Mouse (Mus musculus) kidney, postnatal 14 days (tissue): Measurements from ENCODE around the gene Cyfip2.
A peak's percentile ranks its signal among the peaks of the same experiment; 100 is the strongest.
"Not testable (repeated sequence)": the region's sequence is repeated elsewhere in the genome, so short reads cannot be mapped to it uniquely, and the experiment has no call there.

Source experiments
- DNase-seq: peaks from one replicate; pipeline ENCODE4 v3.0.0; 2022; ENCODE audit warnings: mixed read lengths

Gene Cyfip2

DNA sequence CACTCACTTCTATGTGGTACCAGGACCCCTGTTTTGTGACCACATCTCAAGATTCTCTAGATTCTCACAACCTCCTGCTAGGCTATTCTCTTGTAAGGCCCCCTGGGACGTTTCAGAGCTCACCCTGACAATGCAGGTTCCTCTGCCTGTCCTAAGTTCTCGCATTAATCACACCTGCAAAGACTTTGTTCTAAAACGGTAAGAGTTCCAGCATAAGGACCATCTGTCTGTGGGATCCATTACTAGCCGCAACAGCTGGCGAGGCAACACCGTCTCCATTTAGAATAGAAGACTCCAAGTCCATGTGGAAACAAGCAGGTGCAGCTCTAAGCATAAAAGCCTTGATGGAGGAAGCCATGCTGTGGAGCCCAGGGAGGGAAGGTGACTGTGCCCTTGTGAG lies 82.5 kb downstream of the Cyfip2 start:
- DNase-seq: no peak

DNA sequence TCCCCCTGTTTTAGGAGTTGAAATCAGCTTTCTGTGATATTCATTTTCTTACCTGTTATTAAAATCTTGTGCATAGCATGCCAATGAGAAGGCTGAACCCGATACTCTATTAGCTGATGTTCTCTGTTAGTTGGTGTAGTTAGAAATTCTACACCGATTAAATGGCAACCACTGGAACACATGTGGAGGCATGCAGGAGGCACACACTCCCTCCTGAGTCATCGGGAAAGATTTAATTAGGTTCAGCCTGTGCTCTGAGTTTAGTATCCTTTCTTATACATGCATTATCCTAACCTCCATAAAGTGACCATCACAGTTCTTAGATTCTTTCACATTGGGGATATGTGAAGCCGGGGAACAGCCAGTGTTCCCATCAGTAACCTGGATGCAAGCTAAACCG lies 87.3 kb downstream of the Cyfip2 start:
- DNase-seq: no peak

DNA sequence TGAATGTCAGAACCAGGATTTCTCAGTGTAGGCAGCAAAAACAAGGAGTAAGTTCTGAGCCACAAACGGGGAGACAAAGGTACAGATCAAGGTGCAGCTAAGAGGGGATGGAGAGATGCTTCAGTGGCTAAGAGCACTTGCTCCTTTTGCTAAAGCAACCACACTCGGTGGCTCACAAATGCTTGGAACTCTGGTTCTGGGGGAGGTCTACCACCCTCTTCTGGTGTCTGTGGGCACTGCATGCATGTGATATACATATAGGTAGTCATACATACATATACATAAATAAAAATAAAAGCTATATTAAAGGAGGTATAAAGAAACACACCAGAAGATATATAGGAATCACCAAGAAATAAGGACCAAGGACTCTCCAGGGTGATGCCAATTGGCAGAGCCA lies 89.1 kb downstream of the Cyfip2 start:
- no peak for DNase-seq

DNA sequence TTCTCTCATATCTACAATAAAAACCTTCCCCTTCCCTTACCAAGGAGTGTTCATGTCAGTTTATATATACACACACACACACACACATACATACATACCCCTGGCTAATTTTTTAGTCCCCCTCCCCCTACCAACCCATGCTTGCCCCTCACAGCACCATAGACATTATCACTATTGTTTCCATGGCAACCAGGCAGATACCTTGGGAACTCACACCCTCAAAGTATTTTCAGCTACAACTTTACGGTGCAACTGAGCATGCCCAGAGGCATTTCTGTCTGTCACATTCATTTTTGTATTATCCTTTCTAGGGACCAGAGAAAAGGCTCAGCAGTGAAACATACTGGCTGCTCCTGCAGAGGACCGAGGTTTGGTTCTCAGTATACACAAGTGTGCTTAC lies 92.4 kb downstream of the Cyfip2 start:
- no peak for DNase-seq

DNA sequence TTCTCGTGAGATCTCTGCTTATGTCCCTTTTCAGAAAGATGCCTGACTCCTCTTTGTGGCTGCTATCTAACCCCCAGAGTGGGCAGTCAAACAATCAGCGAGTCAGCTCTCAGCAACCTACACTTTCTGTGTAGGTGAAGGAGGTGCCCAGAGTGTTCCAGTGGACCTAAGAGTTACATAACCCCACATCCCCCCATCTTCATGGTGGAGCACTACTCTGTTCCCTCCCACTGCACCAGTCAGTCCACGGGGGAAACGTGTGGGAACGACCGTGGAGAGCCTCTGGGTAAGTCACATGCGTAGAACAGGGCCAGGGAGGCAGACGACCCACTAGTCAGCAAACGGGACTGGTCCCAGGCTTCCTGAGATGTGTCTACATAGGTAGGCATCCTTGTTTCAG lies 93.3 kb downstream of the Cyfip2 start:
- DNase-seq: no peak

DNA sequence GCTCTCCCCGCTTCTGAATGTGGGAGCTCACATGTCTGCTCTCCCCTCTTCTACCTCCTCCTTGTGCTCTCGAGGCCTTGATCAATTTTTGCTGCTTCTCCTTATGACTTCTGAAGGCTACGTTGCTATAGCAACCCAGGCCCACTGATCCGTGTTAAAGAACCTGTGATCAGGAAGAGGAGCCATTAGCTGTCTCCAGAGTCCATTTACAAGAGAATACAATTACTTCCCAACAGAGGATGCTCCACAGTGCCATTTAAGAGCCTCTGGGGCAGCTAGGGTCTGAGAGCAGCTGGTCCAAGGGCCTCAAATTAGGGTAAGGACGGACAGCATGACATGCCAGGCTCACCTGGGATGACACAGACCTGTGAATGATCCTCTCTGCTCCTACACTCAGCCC lies 94.1 kb downstream of the Cyfip2 start:
- DNase-seq: no peak

DNA sequence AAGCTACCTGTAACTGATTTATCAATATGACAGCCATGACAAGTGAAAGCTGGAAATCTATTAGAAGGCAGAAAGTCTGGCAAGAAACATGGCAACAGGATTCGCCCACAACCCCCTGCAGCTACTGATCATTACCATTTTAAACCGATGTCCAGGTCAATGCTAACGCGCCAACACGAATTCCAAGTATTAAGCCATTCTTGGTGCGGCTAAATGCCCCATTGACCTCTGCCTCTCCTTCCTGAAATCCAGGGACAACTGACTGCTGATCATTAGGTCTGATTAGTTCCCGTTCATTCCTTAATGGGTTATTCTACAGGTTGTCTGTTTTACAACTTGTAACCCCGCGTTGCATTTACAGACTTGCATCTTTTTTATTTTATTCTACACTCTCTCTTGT lies 95.0 kb downstream of the Cyfip2 start:
- DNase-seq: no peak

DNA sequence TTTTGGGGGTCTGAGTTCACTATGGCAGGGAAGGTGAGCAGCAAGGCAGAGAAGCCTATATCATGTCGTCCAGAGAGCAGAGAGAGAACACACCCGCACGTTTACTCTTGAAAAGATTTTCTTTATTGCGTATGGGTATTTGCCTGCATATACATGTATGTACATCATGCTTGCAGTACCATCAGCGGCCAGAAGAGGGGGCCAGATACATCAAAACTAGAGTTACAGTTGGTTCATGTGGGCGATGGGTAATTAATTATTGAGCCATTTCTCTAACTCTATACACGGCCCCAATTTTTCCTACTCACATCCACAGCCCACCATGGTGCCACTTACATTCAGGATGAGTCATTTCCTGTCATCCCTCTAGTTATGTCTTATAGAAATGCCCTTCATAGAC lies 96.0 kb downstream of the Cyfip2 start:
- DNase-seq: peak; percentile 20

DNA sequence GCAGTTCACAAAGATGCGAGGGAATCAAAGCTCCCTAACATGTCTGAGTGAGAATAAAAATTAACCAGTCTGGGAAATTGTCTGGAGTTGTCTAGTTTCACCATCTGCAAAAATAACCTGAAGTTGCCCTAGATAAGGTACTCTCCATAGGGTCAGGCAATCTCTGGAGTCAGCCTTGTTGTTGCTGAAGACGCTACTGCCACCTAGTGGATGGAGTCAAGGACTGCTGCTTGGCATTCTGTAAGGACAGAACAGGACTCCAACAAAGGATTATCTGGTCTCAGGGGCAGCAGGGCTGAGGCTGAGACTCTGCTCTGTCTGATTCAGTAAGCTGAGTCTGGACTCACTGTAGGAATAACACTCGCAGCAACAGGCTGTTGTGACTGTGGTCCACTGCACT lies 97.3 kb downstream of the Cyfip2 start:
- peak; percentile 76 for DNase-seq

DNA sequence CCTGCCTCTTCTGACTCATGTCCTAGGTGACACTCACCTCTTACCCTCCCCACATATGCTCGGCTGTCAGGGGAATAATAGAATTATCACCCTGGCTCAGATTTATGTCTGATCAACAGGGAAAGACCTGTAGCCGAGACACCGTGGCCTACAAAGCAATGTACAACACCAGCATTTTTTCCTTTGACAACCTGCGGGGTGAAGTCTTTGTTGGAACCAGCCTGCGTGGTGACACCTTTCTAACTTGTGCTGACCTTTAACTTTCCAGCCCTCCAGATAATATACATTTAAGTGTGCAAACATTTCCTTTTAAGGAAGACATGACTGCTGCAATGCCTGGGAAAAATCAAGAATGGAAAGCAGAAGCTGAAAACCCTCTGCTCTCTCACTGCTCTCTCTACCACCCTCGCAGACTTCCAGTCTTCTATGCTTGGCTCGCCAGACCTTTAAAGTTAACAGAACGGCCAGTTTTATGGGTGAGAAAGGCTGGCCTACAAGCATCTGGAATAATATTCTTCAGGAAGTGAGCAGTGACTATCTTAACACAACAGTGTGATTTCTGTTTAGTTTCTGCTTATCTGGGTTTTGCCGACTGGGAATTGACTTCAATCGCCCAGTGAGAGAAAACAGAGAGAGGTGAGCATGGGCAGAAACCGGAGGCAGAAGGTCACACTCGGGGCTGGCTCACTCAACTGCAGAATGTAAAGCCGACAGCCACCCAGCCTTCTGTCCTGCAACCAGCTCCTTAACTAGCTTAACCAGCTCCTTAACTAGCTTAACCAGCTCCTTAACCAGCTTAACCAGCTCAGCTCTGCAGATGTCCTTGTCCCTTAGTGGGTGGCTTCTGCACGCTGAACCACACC lies 98.1 kb downstream of the Cyfip2 start:
- no peak for DNase-seq

DNA sequence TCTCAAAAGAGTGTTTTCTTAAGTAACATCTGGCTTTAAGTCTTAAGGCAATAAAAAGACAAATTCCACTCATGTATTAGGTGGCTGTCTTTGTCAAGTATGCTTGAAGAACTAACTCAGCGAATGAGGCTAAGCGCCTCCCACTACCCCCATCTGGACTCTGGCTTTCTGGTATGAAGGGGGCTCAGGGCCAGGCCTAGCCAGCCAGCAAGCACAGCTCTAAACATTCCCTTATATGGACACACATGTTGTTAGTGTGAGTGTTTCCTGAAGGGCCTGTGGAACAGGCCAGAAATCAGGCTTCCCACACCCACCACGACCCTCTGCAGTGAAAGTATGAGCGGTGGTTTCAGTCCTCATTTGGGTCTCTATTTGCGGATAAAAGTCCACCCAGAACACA lies 98.8 kb downstream of the Cyfip2 start:
- peak; percentile 71 for DNase-seq

DNA sequence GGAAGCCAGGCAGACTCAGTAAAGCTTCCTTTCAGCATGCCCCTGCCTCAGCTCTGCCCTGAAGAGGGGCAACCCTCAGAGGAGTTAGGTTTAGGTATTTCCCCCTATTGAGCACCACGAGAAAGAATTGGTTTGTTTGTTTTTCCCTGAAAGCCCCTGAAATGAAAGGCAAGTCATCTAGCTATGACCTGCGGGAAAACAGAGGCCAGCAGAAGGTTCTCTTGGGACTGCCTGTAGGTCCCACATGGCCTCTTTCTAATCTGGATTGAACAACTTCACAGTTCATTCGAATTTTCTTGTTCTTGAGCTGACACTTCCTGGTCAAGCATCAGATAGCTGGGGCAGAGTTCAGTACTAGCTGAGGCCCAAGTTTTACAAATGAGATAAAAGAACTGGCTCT lies 100.8 kb downstream of the Cyfip2 start:
- DNase-seq: no peak

DNA sequence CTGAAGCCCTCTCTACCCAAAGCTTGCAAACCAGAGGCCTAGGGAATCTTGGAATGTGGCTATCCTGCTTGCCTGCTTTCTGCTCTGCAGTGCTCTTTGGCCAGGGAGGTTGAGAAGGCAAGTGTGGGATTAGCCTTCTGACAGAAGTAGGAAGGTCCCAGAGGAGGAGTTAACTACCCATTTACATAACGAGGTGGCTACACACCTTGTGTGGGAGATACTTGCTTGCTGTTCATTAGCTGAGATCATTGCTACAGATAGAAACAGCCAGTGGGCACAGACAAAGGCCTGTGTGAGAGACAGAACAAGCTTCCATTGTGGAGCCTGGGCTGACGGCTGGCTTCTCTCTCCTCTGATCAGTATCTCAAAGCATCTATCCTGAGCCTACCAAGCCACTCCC lies 102.8 kb downstream of the Cyfip2 start:
- DNase-seq: peak; percentile 20

DNA sequence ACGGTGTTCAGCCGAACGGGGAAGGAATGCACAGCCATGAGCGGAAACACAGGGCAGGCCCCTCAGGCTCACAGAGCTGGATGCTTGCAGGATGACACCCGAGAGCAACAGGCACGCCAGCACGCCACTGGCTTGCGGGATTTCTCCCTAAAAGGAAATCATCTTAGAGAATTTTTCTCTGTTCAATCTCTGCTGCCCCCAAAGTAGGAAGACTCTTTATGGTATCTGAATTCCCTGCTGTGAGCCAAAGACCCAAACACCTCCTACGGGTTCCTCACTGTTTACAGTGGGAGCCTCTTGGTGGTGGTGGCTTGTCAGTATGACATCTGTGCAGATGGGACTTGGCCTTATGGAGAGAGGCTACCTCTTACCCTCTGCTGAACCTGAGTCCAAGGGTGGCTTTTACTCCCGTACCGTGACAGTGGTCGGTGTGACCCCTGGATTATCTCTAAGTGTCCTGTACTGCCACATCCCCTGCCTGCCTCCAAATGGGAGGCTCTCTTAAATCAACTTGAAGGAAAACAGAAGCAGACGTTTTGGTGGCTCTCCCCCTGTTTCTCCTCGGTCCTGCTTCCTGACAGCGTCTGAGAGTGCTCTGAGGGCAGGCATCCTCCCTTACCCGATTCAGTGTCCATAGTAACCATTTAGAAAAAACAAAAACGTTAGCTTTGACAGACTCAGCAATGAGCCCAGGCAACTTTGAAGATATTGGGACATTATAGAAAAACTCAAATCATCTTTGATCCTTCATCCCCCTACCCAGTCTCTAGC lies 106.8 kb downstream of the Cyfip2 start:
- DNase-seq: peak; percentile 34

DNA sequence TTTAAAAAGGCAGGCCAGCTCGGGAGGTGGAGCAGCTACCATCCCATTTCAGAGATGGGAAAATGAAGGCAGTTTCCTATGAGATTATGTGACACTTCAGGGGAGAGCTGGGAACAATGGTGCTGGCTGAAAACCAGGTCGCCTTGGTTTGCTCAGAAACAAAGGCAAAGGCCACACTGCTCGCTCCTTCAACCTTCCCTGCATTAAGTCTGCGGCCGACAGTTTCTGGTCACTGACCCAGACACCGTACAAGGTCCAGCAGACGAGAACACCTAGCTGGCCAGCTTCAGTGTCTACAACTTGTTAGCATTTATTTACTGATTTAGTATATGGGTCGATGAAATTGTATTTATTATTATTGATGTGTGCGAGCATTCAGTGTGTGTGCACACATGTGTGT lies 107.8 kb downstream of the Cyfip2 start:
- peak; percentile 12 for DNase-seq

DNA sequence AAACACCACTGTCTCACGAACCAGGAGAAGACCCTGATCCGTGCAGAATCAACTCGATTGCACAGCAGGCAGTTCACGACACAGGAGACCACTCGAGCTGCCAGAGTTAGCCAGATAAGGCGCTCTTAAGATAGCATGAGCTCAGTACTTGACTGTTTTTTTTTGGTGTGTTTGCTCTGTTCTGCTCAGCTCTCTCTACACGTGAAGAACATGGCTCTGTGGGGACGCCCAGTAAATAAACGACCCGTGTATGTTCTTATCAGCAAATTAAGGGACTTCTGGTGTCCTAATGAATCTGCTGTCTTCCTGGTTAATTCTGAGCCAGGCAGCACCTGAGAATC lies 110.1 kb downstream of the Cyfip2 start:
- no peak for DNase-seq

DNA sequence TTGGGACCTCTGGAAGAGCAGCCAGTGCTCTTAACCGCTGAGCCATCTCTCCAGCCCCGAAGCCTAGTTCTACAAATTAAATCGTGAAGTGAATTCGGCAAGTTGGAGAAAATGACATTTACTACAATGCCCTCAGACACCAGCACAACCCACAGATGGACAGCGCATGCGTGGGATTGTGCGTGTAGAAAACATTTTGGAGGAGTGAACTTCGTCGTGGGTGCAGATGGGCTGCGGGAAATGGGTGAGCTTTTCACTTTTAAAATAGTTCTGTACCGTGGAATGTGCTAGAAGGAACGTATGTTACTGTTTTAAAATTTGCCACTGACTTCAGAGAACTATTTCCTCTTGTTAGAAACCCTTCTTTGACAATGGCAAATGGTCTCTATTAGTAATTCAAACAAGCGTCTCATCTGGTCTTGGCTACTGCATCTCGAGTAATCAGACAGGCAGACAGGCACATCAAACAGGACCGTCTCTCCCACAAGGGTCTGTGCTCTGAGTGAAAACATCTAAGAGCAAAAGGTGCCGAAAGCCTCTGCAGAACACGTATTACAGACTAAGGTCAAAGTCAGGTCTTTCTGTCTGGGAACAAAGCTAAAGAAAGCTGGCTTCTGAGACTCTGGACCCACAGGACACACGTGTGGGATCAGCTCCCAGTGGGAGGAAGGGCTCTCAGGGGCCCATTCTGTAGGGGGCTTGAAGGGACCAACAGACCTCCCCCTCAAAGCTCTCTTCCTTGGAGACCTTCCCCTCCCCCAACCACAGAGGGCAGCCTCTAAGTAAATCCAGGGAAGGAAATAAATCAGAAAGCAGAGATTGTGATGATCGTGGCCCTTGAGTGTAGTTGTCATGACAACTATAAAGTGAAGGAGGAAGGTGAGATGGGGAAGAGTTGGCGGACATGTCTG lies 110.8 kb downstream of the Cyfip2 start:
- no peak for DNase-seq

DNA sequence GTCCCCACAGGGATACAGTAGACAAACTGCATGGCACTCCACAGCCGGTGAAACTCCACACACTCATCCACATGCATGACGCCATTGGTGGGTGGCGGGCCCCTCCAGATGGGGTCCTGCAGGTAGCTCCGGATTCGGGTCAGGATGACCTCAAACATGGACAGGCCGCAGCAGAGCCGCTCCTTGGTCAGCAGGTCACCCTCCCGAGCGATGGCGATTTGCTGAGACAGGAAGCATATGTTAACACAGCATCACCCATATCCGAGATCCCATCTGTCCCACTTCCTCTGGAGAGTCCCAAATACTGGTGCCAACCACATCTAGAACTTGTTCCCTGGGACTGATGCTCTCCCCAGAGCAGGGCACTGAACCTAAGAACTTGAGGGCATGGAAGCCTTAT lies 112.0 kb downstream of the Cyfip2 start:
- DNase-seq: no peak

DNA sequence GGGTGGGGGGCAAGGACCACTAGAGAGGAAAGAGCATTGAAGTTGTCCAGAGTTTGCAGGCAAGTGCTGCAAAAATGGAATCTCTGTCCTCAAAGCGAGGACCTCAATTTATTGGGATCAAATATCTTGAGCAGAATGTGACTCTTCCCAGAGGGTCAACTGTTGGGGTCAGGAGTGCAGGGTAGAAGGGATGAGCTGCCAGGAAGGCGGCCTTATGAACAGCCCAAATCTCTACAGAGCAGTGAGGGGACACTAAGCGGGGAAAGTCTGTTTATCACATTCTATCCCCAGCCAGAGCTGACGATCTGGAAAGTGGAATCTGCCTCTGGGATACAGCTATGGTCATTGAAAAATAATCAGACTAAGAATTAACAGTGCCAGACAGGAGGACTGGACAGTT lies 118.5 kb downstream of the Cyfip2 start:
- DNase-seq: peak; percentile 81

DNA sequence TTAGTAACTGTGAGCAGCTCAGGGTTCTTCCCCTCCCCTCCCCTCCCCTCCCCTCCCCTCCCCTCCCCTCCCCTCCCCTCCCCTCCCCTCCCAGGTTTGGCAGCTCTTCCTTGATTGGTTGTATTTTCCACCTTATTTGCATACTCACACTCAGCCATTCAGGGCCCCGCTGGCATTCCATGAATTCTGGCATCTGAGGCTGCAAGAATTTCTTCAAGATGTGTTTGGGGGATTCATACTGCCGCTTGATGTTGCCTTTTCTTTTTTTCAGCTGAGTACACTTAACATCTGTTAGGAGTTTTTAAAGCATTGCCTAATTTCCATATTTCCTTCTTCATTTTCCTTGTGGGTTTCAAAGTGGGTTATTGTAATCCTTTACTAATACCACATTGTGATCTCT lies 124.4 kb downstream of the Cyfip2 start:
- DNase-seq: no peak

DNA sequence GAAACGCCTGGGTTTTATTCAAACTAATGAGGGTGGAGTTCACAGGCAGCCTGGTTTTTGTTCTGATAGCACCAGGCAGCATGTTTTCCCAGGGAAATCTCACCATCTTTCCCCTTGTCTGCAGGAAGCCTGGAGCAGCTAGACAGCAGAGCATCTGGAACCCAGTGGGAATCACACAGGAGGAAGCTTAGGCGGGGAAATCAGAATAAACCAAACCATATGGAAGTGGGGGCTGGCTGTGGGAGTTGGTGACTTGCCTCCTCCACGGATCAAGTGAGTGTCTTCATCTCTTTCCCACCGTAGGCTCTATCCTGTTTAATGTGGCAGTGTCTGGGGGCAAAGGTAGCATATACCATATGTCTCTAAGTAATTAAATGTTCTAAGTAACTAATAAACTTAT lies 127.2 kb downstream of the Cyfip2 start:
- no peak for DNase-seq

DNA sequence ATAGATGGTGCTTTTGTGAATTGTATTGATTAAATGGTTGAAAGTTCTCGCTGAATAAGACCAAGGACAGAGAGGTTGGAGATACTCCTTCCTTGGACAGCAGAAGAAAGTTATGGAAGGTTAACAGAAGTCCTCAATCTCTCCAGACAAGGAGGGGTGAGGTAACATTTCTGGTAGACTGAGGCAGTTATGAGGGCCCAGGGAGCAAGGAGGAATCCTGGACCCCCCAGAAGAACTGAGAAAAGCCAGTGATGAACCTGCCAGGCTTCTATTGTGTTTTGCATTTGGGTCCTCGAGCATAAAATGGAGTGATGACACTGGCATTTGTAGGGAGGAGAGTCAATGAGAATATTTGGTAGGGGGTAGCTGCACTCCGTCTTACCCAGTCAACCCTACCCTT lies 127.7 kb downstream of the Cyfip2 start:
- DNase-seq: no peak

DNA sequence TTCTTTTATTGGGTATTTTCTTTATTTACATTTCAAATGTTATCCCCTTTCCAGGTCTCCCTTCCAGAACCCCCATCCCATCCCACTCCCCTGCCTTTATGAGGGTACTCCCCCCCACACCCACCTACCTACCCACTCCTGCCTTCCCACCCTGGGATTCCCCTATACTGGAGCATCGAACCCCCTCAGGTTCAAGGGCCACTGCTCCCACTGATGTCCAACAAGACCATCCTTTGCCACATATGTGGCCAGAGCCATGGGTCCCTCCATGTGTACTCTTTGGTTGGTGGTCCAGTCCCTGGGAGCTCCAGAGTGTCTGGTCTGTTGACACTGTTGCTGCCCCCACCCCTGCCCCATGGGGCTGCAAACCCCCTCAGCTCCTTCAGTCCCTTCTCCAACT lies 130.6 kb downstream of the Cyfip2 start:
- not testable (repeated sequence) for DNase-seq
